Mouse (Mus musculus): ENCODE measurements at regions not wholly inside any gene's neighbourhood (a gene's known extent, or its start where the extent isn't known, plus 50 kb on each side); places are given as distances from the start of the nearest gene placed in this dataset.

GRCm38 (mm10) chr7:129441085-129441617, 150.5 kb upstream of the Wdr11 start:
- DNase-seq (ENCODE audit: low spot score in 2 of 2): no peak

- DNase-seq (ENCODE audit: low spot score in 2 of 2): no peak
Measured at GRCm38 (mm10) chr7:129469496-129469895, 122.2 kb upstream of the Wdr11 start.

- peak in 1 of 2 experiments; percentile 6 for DNase-seq (ENCODE audit: low spot score in 2 of 2)
Measured at GRCm38 (mm10) chr7:129483736-129484135, 107.9 kb upstream of the Wdr11 start.

GRCm38 (mm10) chr7:129506894-129507293, 84.8 kb upstream of the Wdr11 start:
- DNase-seq (ENCODE audit: low spot score in 2 of 2): no peak

- no peak for DNase-seq (ENCODE audit: low spot score in 2 of 2)
Measured at GRCm38 (mm10) chr7:129509631-129510132, 82.0 kb upstream of the Wdr11 start.

- no peak for DNase-seq (ENCODE audit: low spot score in 2 of 2)
Measured at GRCm38 (mm10) chr7:129514619-129515018, 77.0 kb upstream of the Wdr11 start.

- no peak for DNase-seq (ENCODE audit: low spot score in 2 of 2)
Measured at GRCm38 (mm10) chr7:129524369-129524915, 67.2 kb upstream of the Wdr11 start.

- no peak for DNase-seq (ENCODE audit: low spot score in 2 of 2)
Measured at GRCm38 (mm10) chr7:129525985-129526384, 65.7 kb upstream of the Wdr11 start.

GRCm38 (mm10) chr7:129528263-129528662, 63.4 kb upstream of the Wdr11 start:
- no peak for DNase-seq (ENCODE audit: low spot score in 2 of 2)

- DNase-seq (ENCODE audit: low spot score in 2 of 2): no peak
Measured at GRCm38 (mm10) chr7:129533366-129533905, 58.2 kb upstream of the Wdr11 start.

Measured in frontal cortex, postnatal 25 days (tissue).